Mouse (Mus musculus) cortical plate, adult 2 months (tissue): Measurements from ENCODE around the gene Limk2.

Experiments
- CTCF ChIP-seq: fragments of 200-500 bp; IDR thresholded peaks from 2 replicates; pipeline ENCODE4 v1.5.1; 2011; ENCODE audit warnings: mild to moderate bottlenecking, control low read depth, low read length; ENCODE audit not compliant: insufficient read depth; ENCODE audit errors: extremely low read depth
- POLR2A ChIP-seq: fragments of 200-500 bp; IDR thresholded peaks from 2 replicates; pipeline ENCODE4 v1.6.1; 2011; ENCODE audit warnings: mild to moderate bottlenecking, low read length, control low read depth; ENCODE audit not compliant: insufficient read depth; ENCODE audit errors: extremely low read depth

GRCm38 (mm10) chr11:3441696-3442443 is 32.9 kb upstream of the Limk2 start:
- no peak for TF ChIP-seq POLR2A
- TF ChIP-seq CTCF: no peak
